Mouse (Mus musculus) CD4-positive, CD25-positive, alpha-beta regulatory T cell, adult 4 months (primary cell): ENCODE data around the gene Nfia. TPM values are rescaled to one million over a fixed set of nuclear protein-coding genes. Genes with fewer than 3 reads are reported as not detected.

Experiments
- ATAC-seq: one replicate; pipeline ENCODE4 v1.8.0; 2017
- polyA plus RNA-seq, 2 experiments: library from polyadenylated mRNA; unstranded; fragments of 100-300 nt; shearing (Covaris generic); gene quantifications; one replicate each; pipeline ENCODE4 v1.2.1; 2017

Nfia gene
- polyA plus RNA-seq, 2 experiments from 2014 or later, result 13.1 to 19.9 TPM

- ATAC-seq, result no peak
Measured at GRCm38 (mm10) chr4:97914348-97914747, 141.8 kb downstream of the Nfia start.

- ATAC-seq, result no peak
Measured at GRCm38 (mm10) chr4:97914761-97915160, 142.2 kb downstream of the Nfia start.

GRCm38 (mm10) chr4:97917568-97917967, 145.0 kb downstream of the Nfia start:
- no peak for ATAC-seq

- ATAC-seq, result no peak
Measured at GRCm38 (mm10) chr4:97918675-97919074, 146.1 kb downstream of the Nfia start.

- peak; percentile 60 for ATAC-seq
Measured at GRCm38 (mm10) chr4:97919773-97920172, 147.2 kb downstream of the Nfia start.

- no peak for ATAC-seq
Measured at GRCm38 (mm10) chr4:97920287-97921079, 147.9 kb downstream of the Nfia start.

GRCm38 (mm10) chr4:97921682-97922081, 149.1 kb downstream of the Nfia start:
- ATAC-seq, result no peak

- ATAC-seq, result no peak
Measured at GRCm38 (mm10) chr4:97923248-97923647, 150.7 kb downstream of the Nfia start.

GRCm38 (mm10) chr4:97923876-97924316, 151.4 kb downstream of the Nfia start:
- no peak for ATAC-seq

GRCm38 (mm10) chr4:97924414-97924813, 151.9 kb downstream of the Nfia start:
- no peak for ATAC-seq

- no peak for ATAC-seq
Measured at GRCm38 (mm10) chr4:97924855-97925254, 152.3 kb downstream of the Nfia start.

- ATAC-seq, result no peak
Measured at GRCm38 (mm10) chr4:97925644-97926043, 153.1 kb downstream of the Nfia start.

GRCm38 (mm10) chr4:97926607-97927308, 154.2 kb downstream of the Nfia start:
- peak; percentile 51 for ATAC-seq

GRCm38 (mm10) chr4:97927309-97927656, 154.7 kb downstream of the Nfia start:
- ATAC-seq, result no peak

GRCm38 (mm10) chr4:97936371-97936770, 163.8 kb downstream of the Nfia start:
- ATAC-seq, result no peak

GRCm38 (mm10) chr4:97936912-97937311, 164.4 kb downstream of the Nfia start:
- no peak for ATAC-seq

- no peak for ATAC-seq
Measured at GRCm38 (mm10) chr4:97939492-97939891, 167.0 kb downstream of the Nfia start.

GRCm38 (mm10) chr4:97939920-97940520, 167.5 kb downstream of the Nfia start:
- ATAC-seq, result no peak

- ATAC-seq, result no peak
Measured at GRCm38 (mm10) chr4:97941616-97942015, 169.1 kb downstream of the Nfia start.

- ATAC-seq, result no peak
Measured at GRCm38 (mm10) chr4:97944309-97944708, 171.8 kb downstream of the Nfia start.

- ATAC-seq, result no peak
Measured at GRCm38 (mm10) chr4:97947484-97947883, 174.9 kb downstream of the Nfia start.

- no peak for ATAC-seq
Measured at GRCm38 (mm10) chr4:97948250-97948649, 175.7 kb downstream of the Nfia start.

GRCm38 (mm10) chr4:97950341-97951071, 178.0 kb downstream of the Nfia start:
- no peak for ATAC-seq
